Mouse (Mus musculus): Measurements from ENCODE around the gene Fbxo7.

DNA sequence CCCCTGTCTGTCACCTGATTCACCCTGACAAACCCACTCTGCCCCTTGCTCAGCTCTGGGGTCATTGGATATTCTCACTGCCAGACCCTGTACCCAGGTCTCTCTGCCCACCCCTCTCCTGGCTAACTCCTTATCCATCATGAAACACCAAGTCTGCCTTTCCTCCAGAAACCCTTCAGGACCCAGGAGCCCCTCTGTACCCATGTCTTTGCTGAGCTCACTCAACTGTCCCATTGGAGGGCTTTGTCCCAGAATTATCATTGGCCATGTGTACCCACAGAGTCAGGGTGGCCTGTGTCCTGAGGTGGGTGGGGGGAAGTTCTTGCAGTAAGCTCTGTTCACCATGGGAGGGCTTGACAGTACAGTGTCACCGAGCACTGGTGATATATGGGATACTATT, 43.9 kb downstream of the Fbxo7 start:
- TF ChIP-seq POLR2A (IDR thresholded peaks at IDR 0.05; ENCODE audit: extremely low read depth, insufficient read depth, low read length) (no peak), CTCF (IDR thresholded peaks at IDR 0.05; ENCODE audit: extremely low read depth, insufficient read depth, low read length) (no peak)
